Mouse (Mus musculus): ENCODE results near the gene Catspere2. TPM values are rescaled to one million over a fixed set of nuclear protein-coding genes. Genes with fewer than 3 reads are reported as not detected.

The Catspere2 gene
- polyA plus RNA-seq, 1 experiment = 0.11 TPM

GRCm38 (mm10) chr1:178217157-178217556 lies 233.9 kb downstream of the Catspere2 start:
- DNase-seq (ENCODE audit: low read depth, low spot score) = no peak

GRCm38 (mm10) chr1:178218305-178218704 lies 235.1 kb downstream of the Catspere2 start:
- DNase-seq (ENCODE audit: low read depth, low spot score) = no peak

- no peak for DNase-seq (ENCODE audit: low read depth, low spot score)
- WGBS = 35% methylated on average over 5 of the region's 5 CpGs
Observed at GRCm38 (mm10) chr1:178219166-178220077, 236.2 kb downstream of the Catspere2 start.

Other genes with a start within 250 kb of the Catspere2 start
- 15.3 and 20.6 TPM in 2 replicates for gene Adss, start 186.9 kb upstream of the Catspere2 start, polyA plus RNA-seq (2012; rRNA removed)
- gene Desi2, start 204.0 kb downstream of the Catspere2 start, polyA plus RNA-seq (2012; rRNA removed) = 7.0 and 9.8 TPM in 2 replicates